Mouse (Mus musculus) forebrain, embryonic 15.5 days (tissue): ENCODE data around the gene Tapt1. TPM values are rescaled to one million over a fixed set of nuclear protein-coding genes. Genes with fewer than 3 reads are reported as not detected.
"Not testable (repeated sequence)": the region's sequence is repeated elsewhere in the genome, so short reads cannot be mapped to it uniquely, and the experiment has no call there.

Source experiments
- ATAC-seq: fragments of 200-750 bp; cut with Nextera tagmentation; replicated peaks from 2 replicates; pipeline ENCODE4 v1.8.0; 2017; ENCODE audit warnings: mild to moderate bottlenecking, moderate TSS enrichment, moderate library complexity
- H3K27ac ChIP-seq: fragments of 300-500 bp; sonication (generic); replicated peaks from 2 replicates; pipeline ENCODE4 v1.5.1; 2015; ENCODE audit warnings: mild to moderate bottlenecking, inconsistent platforms
- H3K27me3 ChIP-seq: fragments of 300-500 bp; sonication (generic); 2 replicates; pipeline ENCODE4 v1.6.1; 2015; ENCODE audit warnings: inconsistent platforms
- H3K36me3 ChIP-seq: fragments of 300-500 bp; sonication (generic); 2 replicates; pipeline ENCODE4 v1.6.1; 2015; ENCODE audit warnings: mild to moderate bottlenecking, inconsistent platforms
- H3K4me1 ChIP-seq: fragments of 300-500 bp; sonication (generic); 2 replicates; pipeline ENCODE4 v1.6.1; 2015; ENCODE audit warnings: inconsistent platforms
- H3K4me2 ChIP-seq: fragments of 300-500 bp; sonication (generic); replicated peaks from 2 replicates; pipeline ENCODE4 v1.6.1; 2015; ENCODE audit warnings: mild to moderate bottlenecking, inconsistent platforms
- H3K4me3 ChIP-seq: fragments of 300-500 bp; sonication (generic); 2 replicates; pipeline ENCODE4 v1.5.1; 2015; ENCODE audit warnings: mild to moderate bottlenecking, inconsistent platforms
- H3K9ac ChIP-seq: fragments of 300-500 bp; sonication (generic); replicated peaks from 2 replicates; pipeline ENCODE4 v1.6.1; 2015; ENCODE audit warnings: mild to moderate bottlenecking, inconsistent platforms
- H3K9me3 ChIP-seq: fragments of 300-500 bp; sonication (generic); 2 replicates; pipeline ENCODE4 v1.6.1; 2016; ENCODE audit warnings: inconsistent platforms
- WGBS: fragments of 180-500 bp; shearing (Covaris S2); methylation state at CpG from one replicate; pipeline ENCODE4 v1.1.7; 2015; ENCODE audit warnings: mixed read lengths; 5-methylcytosine and 5-hydroxymethylcytosine counted together
- polyA plus RNA-seq: library from polyadenylated mRNA; unstranded; fragments of >200 nt; fragmentation: Nextera tagmentation; extraction: Ambion mirVana; gene quantifications from 2 replicates; pipeline ENCODE4 v1.2.1, GENCODE M21; 2015

Gene Tapt1
- polyA plus RNA-seq, 1 experiment from 2014 or later = 25.8 TPM

DNA sequence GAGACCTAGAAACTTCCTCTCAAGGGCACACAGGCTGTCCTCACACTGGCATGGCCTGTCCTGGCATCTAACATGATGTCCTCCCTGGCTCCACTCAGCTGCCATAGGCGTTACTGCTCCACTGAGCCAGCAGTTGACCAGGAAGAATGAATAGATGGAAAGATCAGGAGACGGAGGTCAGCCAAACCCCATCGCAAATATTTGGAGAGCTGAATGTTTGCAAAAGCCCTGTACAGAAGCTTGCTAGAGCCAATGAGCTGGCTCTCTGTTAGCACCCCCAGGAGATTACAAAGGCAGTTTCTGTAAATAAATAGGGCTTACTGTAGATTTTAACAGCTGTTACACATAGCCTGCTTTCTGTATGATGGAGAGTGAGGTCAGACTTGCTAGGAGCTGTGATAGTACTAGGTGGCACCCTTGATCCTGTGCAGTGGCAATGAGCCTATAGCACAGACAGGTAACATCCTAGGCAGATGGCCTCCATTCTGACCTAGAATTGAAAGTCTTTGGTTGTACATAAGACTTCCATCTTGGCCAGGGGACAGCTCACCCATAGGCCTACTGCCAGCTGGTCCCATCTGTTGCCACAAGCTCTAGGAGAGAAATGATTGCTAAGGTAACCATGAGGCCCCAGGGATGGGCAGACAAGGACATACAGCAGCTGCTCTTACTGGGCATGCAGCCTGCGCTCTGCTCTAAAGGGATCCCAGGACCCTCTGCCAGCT, 74.9 kb downstream of the Tapt1 start:
- H3K4me1 ChIP-seq = no peaks in the 10 kb centered on the region
- H3K9ac ChIP-seq = no peak overlapping the region
- WGBS = 75% methylated on average over 4 of the region's 4 CpGs
- H3K27ac ChIP-seq = no peak overlapping the region
- no peaks in the 10 kb centered on the region for H3K36me3 ChIP-seq
- no peak overlapping the region for H3K4me3 ChIP-seq
- no peaks in the 10 kb centered on the region for H3K9me3 ChIP-seq
- H3K4me2 ChIP-seq = no peak overlapping the region
- ATAC-seq = peak; percentile 71
- no peaks in the 10 kb centered on the region for H3K27me3 ChIP-seq

DNA sequence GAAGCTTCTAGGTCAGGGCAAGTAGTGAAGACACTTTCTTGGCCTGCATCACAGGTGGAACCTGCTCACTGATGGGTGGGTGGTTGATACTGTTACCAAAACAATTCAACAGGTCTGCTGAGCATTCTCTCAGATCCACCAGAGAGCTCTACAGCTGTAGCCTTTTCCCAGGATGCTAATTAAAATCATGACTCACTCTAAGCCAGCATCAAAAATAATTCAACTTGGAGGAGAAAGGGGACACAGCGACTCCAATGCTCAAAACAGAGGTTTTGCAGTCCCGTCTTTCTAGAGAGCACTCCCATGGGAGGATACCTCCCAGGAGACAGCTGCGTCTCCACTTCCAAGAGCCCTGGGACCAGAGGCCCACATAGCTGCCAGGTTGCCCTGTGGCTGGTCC, 78.7 kb downstream of the Tapt1 start:
- H3K4me2 ChIP-seq = no peak overlapping the region
- H3K4me1 ChIP-seq = no peaks in the 10 kb centered on the region
- H3K36me3 ChIP-seq = no peaks in the 10 kb centered on the region
- 85% methylated on average over 3 of the region's 3 CpGs for WGBS
- no peak overlapping the region for H3K4me3 ChIP-seq
- no peak for ATAC-seq
- H3K9me3 ChIP-seq = no peaks in the 10 kb centered on the region
- H3K27me3 ChIP-seq = no peaks in the 10 kb centered on the region
- H3K27ac ChIP-seq = no peak overlapping the region
- H3K9ac ChIP-seq = no peak overlapping the region

DNA sequence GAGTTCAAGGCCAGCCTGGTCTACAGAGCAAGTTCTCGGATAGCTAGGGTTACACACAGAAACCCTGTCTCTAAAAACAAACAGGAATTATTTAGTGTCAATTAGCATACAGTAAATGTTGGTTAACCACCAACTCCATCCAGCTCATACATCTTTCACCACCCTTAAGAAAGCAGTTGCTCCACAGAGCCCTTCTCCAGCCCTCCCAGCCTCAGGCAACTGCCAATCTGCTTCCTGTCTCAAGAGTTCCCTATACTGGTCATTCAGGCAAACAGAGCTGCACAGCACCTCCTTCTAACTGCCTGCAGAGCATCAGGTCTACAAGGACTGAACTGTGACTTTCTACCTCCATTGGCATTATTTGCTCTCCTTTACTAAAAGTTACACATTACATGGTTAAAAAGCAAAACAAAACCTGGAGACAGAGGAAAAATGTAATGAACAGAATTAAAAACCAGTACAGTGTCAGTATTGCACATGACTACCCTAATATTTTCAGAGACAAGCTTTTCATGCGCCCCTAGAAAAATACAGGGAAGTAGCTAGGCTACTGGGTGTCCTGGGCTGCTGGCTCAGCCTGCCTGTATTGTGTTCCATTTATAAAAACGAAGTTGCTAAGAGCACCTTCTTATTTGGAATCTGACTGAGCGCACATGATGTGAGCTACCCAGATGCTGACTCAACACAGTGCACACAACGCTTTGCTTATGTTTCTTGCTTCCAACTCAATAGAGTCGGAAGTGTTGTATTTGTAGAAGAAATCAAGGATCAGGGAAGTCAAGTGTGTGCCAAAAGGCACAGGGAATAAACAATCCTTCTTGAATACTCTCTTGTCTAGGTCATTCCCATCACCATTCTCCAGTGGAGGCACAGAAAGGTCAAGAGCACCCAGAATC, 79.7 kb downstream of the Tapt1 start:
- no peak overlapping the region for H3K4me3 ChIP-seq
- H3K27ac ChIP-seq = no peak overlapping the region
- H3K27me3 ChIP-seq = no peaks in the 10 kb centered on the region
- 85% methylated on average over 6 of the region's 6 CpGs for WGBS
- no peaks in the 10 kb centered on the region for H3K36me3 ChIP-seq
- no peaks in the 10 kb centered on the region for H3K4me1 ChIP-seq
- H3K9me3 ChIP-seq = no peaks in the 10 kb centered on the region
- H3K9ac ChIP-seq = no peak overlapping the region
- no peak for ATAC-seq
- no peak overlapping the region for H3K4me2 ChIP-seq

GRCm38 (mm10) chr5:44143467-44144235, 82.8 kb downstream of the Tapt1 start:
- H3K4me1 ChIP-seq = no peaks in the 10 kb centered on the region
- H3K9ac ChIP-seq = no peak overlapping the region
- no peak overlapping the region for H3K4me3 ChIP-seq
- no peak overlapping the region for H3K4me2 ChIP-seq
- H3K9me3 ChIP-seq = no peaks in the 10 kb centered on the region
- no peak for ATAC-seq
- no peak overlapping the region for H3K27ac ChIP-seq
- H3K36me3 ChIP-seq = no peaks in the 10 kb centered on the region
- 15% methylated on average over 8 of the region's 8 CpGs for WGBS
- no peaks in the 10 kb centered on the region for H3K27me3 ChIP-seq

DNA sequence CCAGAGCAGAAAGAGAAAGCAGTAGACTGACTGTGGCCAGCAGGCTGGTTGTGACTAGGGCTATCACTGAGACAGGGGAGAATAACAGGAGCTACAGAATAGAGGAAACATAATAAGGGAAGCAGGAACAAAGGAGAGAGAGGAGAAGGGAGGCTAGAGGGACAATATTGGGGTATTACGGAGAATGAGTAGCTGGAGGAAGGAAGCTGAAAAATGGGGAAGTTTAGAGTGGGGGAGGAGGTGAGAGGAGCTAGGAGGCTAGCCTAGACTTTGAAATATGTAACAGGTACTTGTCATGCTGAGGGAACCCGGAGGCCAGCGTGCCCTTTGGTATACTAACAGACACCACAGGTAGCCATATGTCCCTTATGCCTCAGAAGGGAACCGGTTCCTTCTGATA, 98.9 kb downstream of the Tapt1 start:
- WGBS = 84% methylated on average over 4 of the region's 4 CpGs
- Histone ChIP-seq H3K4me1 (no peaks in the 10 kb centered on the region), H3K9ac (no peak overlapping the region), H3K36me3 (no peaks in the 10 kb centered on the region), H3K4me2 (no peak overlapping the region), H3K4me3 (no peak overlapping the region), H3K27me3 (no peaks in the 10 kb centered on the region), H3K27ac (no peak overlapping the region), H3K9me3 (no peaks in the 10 kb centered on the region)
- no peak for ATAC-seq

DNA sequence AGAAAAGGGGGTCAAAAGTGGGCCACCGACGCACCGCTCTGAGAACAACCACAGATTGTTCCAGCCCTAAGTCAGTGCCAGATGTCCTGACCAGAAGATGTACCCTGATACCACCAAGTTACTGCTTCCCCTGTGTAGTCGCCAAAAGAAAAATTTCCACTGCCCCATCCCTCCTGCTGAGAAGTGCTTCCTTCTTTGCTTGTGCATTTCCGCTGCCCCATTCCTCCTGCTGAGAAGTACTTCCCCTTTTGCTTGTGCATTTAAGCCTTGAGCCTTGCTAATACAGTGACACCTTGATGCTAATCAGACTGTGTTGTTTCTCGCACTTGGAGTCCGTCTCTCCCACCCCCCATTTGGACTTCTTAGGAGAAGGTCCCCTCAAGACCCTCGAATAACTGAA, 99.9 kb downstream of the Tapt1 start:
- not testable (repeated sequence) for H3K9ac ChIP-seq, H3K9me3 ChIP-seq, ATAC-seq, H3K36me3 ChIP-seq, H3K4me1 ChIP-seq, H3K27ac ChIP-seq, H3K27me3 ChIP-seq, H3K4me2 ChIP-seq, H3K4me3 ChIP-seq
- 90% methylated on average over 8 of the region's 8 CpGs for WGBS

Other genes starting within 250 kb of the Tapt1 start
- gene Fgfbp1, start 244.8 kb downstream of the Tapt1 start, polyA plus RNA-seq = 5.4 and 6.1 TPM in 2 replicates
- gene Prom1, start 124.6 kb downstream of the Tapt1 start, polyA plus RNA-seq = 37.0 and 40.1 TPM in 2 replicates